Mouse (Mus musculus): ENCODE measurements around the gene Flot2. TPM values are rescaled to one million over a fixed set of nuclear protein-coding genes. Genes with fewer than 3 reads are reported as not detected.
A peak's percentile ranks its signal among the peaks of the same experiment; 100 is the strongest.

Gene Flot2
- polyA plus RNA-seq, 1 experiment from 2014 or later = 45.7 TPM

GRCm38 (mm10) chr11:78071938-78072337, 34.2 kb downstream of the Flot2 start:
- Histone ChIP-seq H3K36me3 (ENCODE audit: control insufficient read depth, insufficient read depth, low read length) (peaks cover 51% of the 10 kb centered on the region), H3K9me3 (ENCODE audit: control insufficient read depth, low read length) (no peaks in the 10 kb centered on the region), H3K4me3 (ENCODE audit: low read length) (no peak overlapping the region), H3K4me1 (ENCODE audit: control insufficient read depth, insufficient read depth, low read length) (no peaks in the 10 kb centered on the region), H3K9ac (ENCODE audit: low read depth, low read length) (no peak overlapping the region), H3K27me3 (ENCODE audit: control insufficient read depth, insufficient read depth, low read length) (no peaks in the 10 kb centered on the region), H3K27ac (ENCODE audit: low read depth, low read length) (no peak overlapping the region), H3K4me2 (replicated peaks; ENCODE audit: low read depth, low read length) (no peak overlapping the region)
- 84% methylated on average over 5 of the region's 5 CpGs for WGBS
- ATAC-seq (ENCODE audit: low FRiP score, low TSS enrichment) = no peak

GRCm38 (mm10) chr11:78072425-78073130, 34.8 kb downstream of the Flot2 start:
- no peak for ATAC-seq (ENCODE audit: low FRiP score, low TSS enrichment)
- Histone ChIP-seq H3K4me1 (ENCODE audit: control insufficient read depth, insufficient read depth, low read length) (no peaks in the 10 kb centered on the region), H3K27me3 (ENCODE audit: control insufficient read depth, insufficient read depth, low read length) (no peaks in the 10 kb centered on the region), H3K27ac (ENCODE audit: low read depth, low read length) (no peak overlapping the region), H3K4me3 (ENCODE audit: low read length) (no peak overlapping the region), H3K9me3 (ENCODE audit: control insufficient read depth, low read length) (no peaks in the 10 kb centered on the region), H3K9ac (ENCODE audit: low read depth, low read length) (no peak overlapping the region), H3K36me3 (ENCODE audit: control insufficient read depth, insufficient read depth, low read length) (peaks cover 52% of the 10 kb centered on the region), H3K4me2 (replicated peaks; ENCODE audit: low read depth, low read length) (no peak overlapping the region)
- WGBS = 32% methylated on average over 6 of the region's 6 CpGs

- H3K9me3 ChIP-seq (ENCODE audit: control insufficient read depth, low read length) = no peaks in the 10 kb centered on the region
- no peak overlapping the region for H3K27ac ChIP-seq (ENCODE audit: low read depth, low read length)
- no peaks in the 10 kb centered on the region for H3K4me1 ChIP-seq (ENCODE audit: control insufficient read depth, insufficient read depth, low read length)
- no peak overlapping the region for H3K9ac ChIP-seq (ENCODE audit: low read depth, low read length)
- no peak for ATAC-seq (ENCODE audit: low FRiP score, low TSS enrichment)
- no peaks in the 10 kb centered on the region for H3K27me3 ChIP-seq (ENCODE audit: control insufficient read depth, insufficient read depth, low read length)
- H3K36me3 ChIP-seq (ENCODE audit: control insufficient read depth, insufficient read depth, low read length) = peaks cover 57% of the 10 kb centered on the region
- H3K4me2 ChIP-seq (replicated peaks; ENCODE audit: low read depth, low read length) = no peak overlapping the region
- WGBS = 97% methylated on average over 9 of the region's 9 CpGs
- no peak overlapping the region for H3K4me3 ChIP-seq (ENCODE audit: low read length)
Measured at GRCm38 (mm10) chr11:78073577-78074276, 36.0 kb downstream of the Flot2 start.

GRCm38 (mm10) chr11:78074277-78074652, 36.5 kb downstream of the Flot2 start:
- peaks cover 57% of the 10 kb centered on the region for H3K36me3 ChIP-seq (ENCODE audit: control insufficient read depth, insufficient read depth, low read length)

GRCm38 (mm10) chr11:78074666-78075065, 36.9 kb downstream of the Flot2 start:
- WGBS = 84% methylated on average over 4 of the region's 4 CpGs
- Histone ChIP-seq H3K27ac (ENCODE audit: low read depth, low read length) (no peak overlapping the region), H3K9ac (ENCODE audit: low read depth, low read length) (no peak overlapping the region)

More at GRCm38 (mm10) chr11:78074277-78074652, 36.5 kb downstream of the Flot2 start:
- Histone ChIP-seq H3K9ac (ENCODE audit: low read depth, low read length) (no peak overlapping the region), H3K9me3 (ENCODE audit: control insufficient read depth, low read length) (no peaks in the 10 kb centered on the region), H3K27ac (ENCODE audit: low read depth, low read length) (no peak overlapping the region), H3K4me2 (replicated peaks; ENCODE audit: low read depth, low read length) (no peak overlapping the region), H3K27me3 (ENCODE audit: control insufficient read depth, insufficient read depth, low read length) (no peaks in the 10 kb centered on the region), H3K4me1 (ENCODE audit: control insufficient read depth, insufficient read depth, low read length) (peaks cover 4% of the 10 kb centered on the region; the same call in 1 of the 2 replicates), H3K4me3 (ENCODE audit: low read length) (no peak overlapping the region)
- ATAC-seq (ENCODE audit: low FRiP score, low TSS enrichment) = no peak
- WGBS = 95% methylated on average over 2 of the region's 2 CpGs

GRCm38 (mm10) chr11:78079961-78080921, 42.5 kb downstream of the Flot2 start, which contains the start of gene Eral1:
TSS of gene Eral1 (minus strand) at chr11:78080383.
- Histone ChIP-seq H3K27ac (ENCODE audit: low read depth, low read length) (peak within 1 kb of the TSS; percentile 37; the same call in 1 of the 2 replicates), H3K4me1 (ENCODE audit: control insufficient read depth, insufficient read depth, low read length) (peaks cover 8% of the 10 kb centered on the region; the same call in 1 of the 2 replicates), H3K4me2 (replicated peaks; ENCODE audit: low read depth, low read length) (peak within 1 kb of the TSS; percentile 81), H3K27me3 (ENCODE audit: control insufficient read depth, insufficient read depth, low read length) (no peaks in the 10 kb centered on the region), H3K9ac (ENCODE audit: low read depth, low read length) (peak within 1 kb of the TSS; percentile 86), H3K9me3 (ENCODE audit: control insufficient read depth, low read length) (no peaks in the 10 kb centered on the region), H3K36me3 (ENCODE audit: control insufficient read depth, insufficient read depth, low read length) (peaks cover 20% of the 10 kb centered on the region), H3K4me3 (ENCODE audit: low read length) (peak within 1 kb of the TSS; percentile 96)
- 2% methylated on average over 42 of the region's 42 CpGs for WGBS
- ATAC-seq (ENCODE audit: low FRiP score, low TSS enrichment) = peak; percentile 95

More at GRCm38 (mm10) chr11:78074666-78075065, 36.9 kb downstream of the Flot2 start:
- Histone ChIP-seq H3K4me1 (ENCODE audit: control insufficient read depth, insufficient read depth, low read length) (peaks cover 8% of the 10 kb centered on the region; the same call in 1 of the 2 replicates), H3K4me2 (replicated peaks; ENCODE audit: low read depth, low read length) (no peak overlapping the region), H3K9me3 (ENCODE audit: control insufficient read depth, low read length) (no peaks in the 10 kb centered on the region), H3K4me3 (ENCODE audit: low read length) (no peak overlapping the region), H3K36me3 (ENCODE audit: control insufficient read depth, insufficient read depth, low read length) (peaks cover 57% of the 10 kb centered on the region), H3K27me3 (ENCODE audit: control insufficient read depth, insufficient read depth, low read length) (no peaks in the 10 kb centered on the region)
- ATAC-seq (ENCODE audit: low FRiP score, low TSS enrichment) = no peak

- WGBS = 36% methylated on average over 1 of the region's 1 CpGs
- Histone ChIP-seq H3K4me2 (replicated peaks; ENCODE audit: low read depth, low read length) (no peak overlapping the region), H3K9me3 (ENCODE audit: control insufficient read depth, low read length) (no peaks in the 10 kb centered on the region), H3K36me3 (ENCODE audit: control insufficient read depth, insufficient read depth, low read length) (no peaks in the 10 kb centered on the region), H3K27ac (ENCODE audit: low read depth, low read length) (no peak overlapping the region), H3K27me3 (ENCODE audit: control insufficient read depth, insufficient read depth, low read length) (no peaks in the 10 kb centered on the region), H3K4me3 (ENCODE audit: low read length) (no peak overlapping the region), H3K4me1 (ENCODE audit: control insufficient read depth, insufficient read depth, low read length) (peaks cover 8% of the 10 kb centered on the region; the same call in 1 of the 2 replicates), H3K9ac (ENCODE audit: low read depth, low read length) (no peak overlapping the region)
- ATAC-seq (ENCODE audit: low FRiP score, low TSS enrichment) = no peak
Measured at GRCm38 (mm10) chr11:78083595-78083994, 45.9 kb downstream of the Flot2 start.

- Histone ChIP-seq H3K9ac (ENCODE audit: low read depth, low read length) (no peak overlapping the region), H3K27me3 (ENCODE audit: control insufficient read depth, insufficient read depth, low read length) (no peaks in the 10 kb centered on the region), H3K4me1 (ENCODE audit: control insufficient read depth, insufficient read depth, low read length) (no peaks in the 10 kb centered on the region), H3K4me2 (replicated peaks; ENCODE audit: low read depth, low read length) (no peak overlapping the region), H3K36me3 (ENCODE audit: control insufficient read depth, insufficient read depth, low read length) (no peaks in the 10 kb centered on the region), H3K9me3 (ENCODE audit: control insufficient read depth, low read length) (no peaks in the 10 kb centered on the region), H3K27ac (ENCODE audit: low read depth, low read length) (no peak overlapping the region), H3K4me3 (ENCODE audit: low read length) (no peak overlapping the region)
- WGBS = 74% methylated on average over 4 of the region's 4 CpGs
- no peak for ATAC-seq (ENCODE audit: low FRiP score, low TSS enrichment)
Measured at GRCm38 (mm10) chr11:78086925-78087479, 49.3 kb downstream of the Flot2 start.
